ENCODE assay signal across 22 mouse cellular contexts in the genomic region with DNA sequence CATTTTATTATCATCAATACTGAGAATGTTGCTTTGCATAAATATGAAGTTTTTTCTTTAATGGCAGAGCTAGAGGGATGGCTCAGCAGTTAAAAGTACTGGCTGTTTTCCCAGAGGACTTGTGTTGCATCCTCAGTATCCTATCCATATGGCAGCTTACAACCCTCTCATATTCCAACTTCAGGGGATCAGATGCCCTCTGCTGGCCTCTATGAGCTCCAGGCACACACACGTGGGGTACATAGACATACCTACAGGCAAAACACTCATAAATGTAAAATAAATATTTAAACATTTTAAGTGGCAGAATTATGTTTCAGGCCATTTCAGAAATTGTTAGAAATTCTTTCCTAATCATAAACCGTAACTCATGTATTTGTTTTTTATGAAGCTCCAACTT. TPM values are rescaled to one million over a fixed set of nuclear protein-coding genes. Genes with fewer than 3 reads are reported as not detected.
A peak's percentile ranks its signal among the peaks of the same experiment; 100 is the strongest.
DNase-seq lines count a peak whose midpoint lies in the region; ATAC-seq and TF ChIP-seq lines count a peak whose summit lies in the region.
"Had no signal": no experiment of that assay in that cellular context is flagged by ENCODE, and none has a peak within 500 bp of the region (broad histone marks: within the 10 kb centered on the region; RNA-seq: fewer than 3 reads in every experiment).

No protein-coding gene starts in this region.

- TF ChIP-seq CTCF in gastrocnemius, adult 2 months (IDR thresholded peaks at IDR 0.05): peak; percentile 14; the same call in 1 of the 2 replicates
- peak; percentile 37 for TF ChIP-seq CTCF in liver, postnatal 0 days (IDR thresholded peaks at IDR 0.05; ENCODE audit: low read depth)
- TF ChIP-seq CTCF in E14TG2a.4 (conservative IDR thresholded peaks at IDR 0.05; ENCODE audit: low read length): 0 out of 2 replicates have a peak, but pooled peaks have one; percentile 10
- peak; percentile 16; the same call in 1 of the 2 replicates for TF ChIP-seq CTCF in bone marrow, adult 2 months (IDR thresholded peaks at IDR 0.05; ENCODE audit: control insufficient read depth, insufficient read depth, low read length)

- DNase-seq in gastrocnemius, adult 2 months: no peak
- no peak for DNase-seq in gastrocnemius, postnatal 14 days
- no peak for DNase-seq in liver, postnatal 0 days
- DNase-seq in liver, embryonic 11.5 days (ENCODE audit: low spot score): no peak
- no peak for DNase-seq in cerebellum, adult 11-12 months
- DNase-seq in kidney, adult 11 months: no peak
- DNase-seq: adrenal gland, postnatal 25 days; cerebellum, adult 2 months; cerebellum, postnatal 36 days; forebrain, postnatal 0 days; heart, postnatal 36 days; kidney, adult 18-20 months; kidney, postnatal 10 days; left cerebral cortex, postnatal 4 days; midbrain, embryonic 14.5 days; right cerebral cortex, postnatal 25 days had no signal

- no peaks in the 10 kb centered on the region for H3K4me1 ChIP-seq in liver, postnatal 0 days (ENCODE audit: insufficient read depth)
- H3K4me1 ChIP-seq in liver, embryonic 11.5 days (replicated peaks; ENCODE audit: control insufficient read depth, insufficient read depth, low read length): no peaks in the 10 kb centered on the region
- peaks cover 17% of the 10 kb centered on the region for H3K4me1 ChIP-seq in E14TG2a.4 (replicated peaks; ENCODE audit: low read depth, low read length)
- no peaks in the 10 kb centered on the region; the same call in 1 of the 2 replicates for H3K4me1 ChIP-seq in bone marrow, adult 2 months (ENCODE audit: control insufficient read depth, insufficient read depth, low read length)
- H3K4me1 ChIP-seq: heart, embryonic 13.5 days; lung, embryonic 15.5 days had no signal

- no peak overlapping the region for H3K27ac ChIP-seq in gastrocnemius, adult 2 months
- H3K27ac ChIP-seq in liver, postnatal 0 days (ENCODE audit: low read depth): no peak overlapping the region
- no peak overlapping the region for H3K27ac ChIP-seq in liver, embryonic 11.5 days (ENCODE audit: low read depth, low read length)
- H3K27ac ChIP-seq in bone marrow, adult 2 months (ENCODE audit: control insufficient read depth, insufficient read depth, low read depth, low read length, poor library complexity): no peak overlapping the region
- H3K27ac ChIP-seq: forebrain, embryonic 10.5 days; heart, embryonic 13.5 days; hindbrain, embryonic 14.5 days; lung, embryonic 15.5 days had no signal

- intact Hi-C loops in gastrocnemius, adult 2 months (cut with DNase I): no loop called here
- intact Hi-C loops in gastrocnemius, postnatal 14 days (cut with DNase I; ENCODE audit: low total_unique reads): no loop called here

- ATAC-seq in liver, postnatal 0 days: no peak
- no peak for ATAC-seq in liver, embryonic 11.5 days (replicated peaks; ENCODE audit: low FRiP score)
- ATAC-seq: forebrain, postnatal 0 days had no signal

- H3K9me3 ChIP-seq in liver, postnatal 0 days (ENCODE audit: low read length): no peaks in the 10 kb centered on the region
- H3K9me3 ChIP-seq in liver, embryonic 11.5 days (ENCODE audit: control insufficient read depth, low read length): no peaks in the 10 kb centered on the region
- H3K9me3 ChIP-seq in E14TG2a.4 (ENCODE audit: low read length): no peaks in the 10 kb centered on the region
- H3K9me3 ChIP-seq: forebrain, embryonic 10.5 days; heart, embryonic 13.5 days; lung, embryonic 15.5 days had no signal

- no peak overlapping the region for H3K4me3 ChIP-seq in gastrocnemius, adult 2 months
- no peak overlapping the region for H3K4me3 ChIP-seq in liver, postnatal 0 days (ENCODE audit: low read depth, low read length)
- H3K4me3 ChIP-seq in liver, embryonic 11.5 days (ENCODE audit: low read depth, low read length): no peak overlapping the region
- no peak overlapping the region for H3K4me3 ChIP-seq in E14TG2a.4 (replicated peaks; ENCODE audit: low read length)
- H3K4me3 ChIP-seq in bone marrow, adult 2 months (replicated peaks; ENCODE audit: control insufficient read depth, low read depth, low read length): no peak overlapping the region
- H3K4me3 ChIP-seq: forebrain, embryonic 10.5 days; heart, embryonic 13.5 days; lung, embryonic 15.5 days had no signal

- H3K4me2 ChIP-seq in liver, postnatal 0 days (ENCODE audit: low read depth, low read length): no peak overlapping the region
- no peak overlapping the region for H3K4me2 ChIP-seq in liver, embryonic 11.5 days
- H3K4me2 ChIP-seq: heart, embryonic 13.5 days; hindbrain, embryonic 14.5 days; lung, embryonic 15.5 days had no signal

- peaks cover 4% of the 10 kb centered on the region; the same call in 1 of the 2 replicates for H3K27me3 ChIP-seq in liver, postnatal 0 days (ENCODE audit: insufficient read depth, low read length)
- peaks cover 2% of the 10 kb centered on the region for H3K27me3 ChIP-seq in liver, embryonic 11.5 days (replicated peaks; ENCODE audit: control insufficient read depth, insufficient read depth, low read length)
- peaks cover 9% of the 10 kb centered on the region for H3K27me3 ChIP-seq in E14TG2a.4 (ENCODE audit: insufficient read depth, low read length)
- H3K27me3 ChIP-seq: lung, embryonic 15.5 days had no signal

- no peak overlapping the region for H3K9ac ChIP-seq in liver, postnatal 0 days (replicated peaks)
- H3K9ac ChIP-seq in liver, embryonic 11.5 days (ENCODE audit: low read depth, low read length): no peak overlapping the region
- H3K9ac ChIP-seq: forebrain, postnatal 0 days; heart, embryonic 13.5 days; hindbrain, embryonic 14.5 days; lung, embryonic 15.5 days had no signal

- 80% methylated on average over 2 of the region's 2 CpGs for WGBS in liver, postnatal 0 days (ENCODE audit: insufficient replicate concordance)
- WGBS in liver, embryonic 11.5 days: 82% methylated on average over 2 of the region's 2 CpGs
- WGBS in bone marrow, adult 2 months: 86% methylated on average over 2 of the region's 2 CpGs

- no peak for TF ChIP-seq EP300 in liver, postnatal 0 days (IDR thresholded peaks at IDR 0.05; ENCODE audit: low read depth)

- no peak for TF ChIP-seq POLR2A in bone marrow, adult 2 months (IDR thresholded peaks at IDR 0.05; ENCODE audit: borderline replicate concordance, control insufficient read depth, low read depth, low read length)

- no peaks in the 10 kb centered on the region for H3K36me3 ChIP-seq in liver, postnatal 0 days (replicated peaks; ENCODE audit: insufficient read depth, low read length)
- H3K36me3 ChIP-seq in liver, embryonic 11.5 days (ENCODE audit: control insufficient read depth, insufficient read depth, low read length): no peaks in the 10 kb centered on the region
- H3K36me3 ChIP-seq in E14TG2a.4 (ENCODE audit: insufficient read depth, low read length): no peaks in the 10 kb centered on the region
- H3K36me3 ChIP-seq: forebrain, embryonic 10.5 days; heart, embryonic 13.5 days; lung, embryonic 15.5 days had no signal

RNA-seq across cellular contexts. Expression of a gene that starts 43.5 kb away (rescaled TPM):
- total RNA-seq in gastrocnemius, adult 2 months (2021): 10 to 100 TPM; 23.6 to 28.2 TPM
- 10 to 100 TPM; 15.0 to 16.6 TPM for total RNA-seq in gastrocnemius, postnatal 14 days (2021)
- polyA plus RNA-seq in liver, postnatal 0 days (2015; fragmentation: Nextera tagmentation; extraction: Ambion mirVana): 3.6 and 4.2 TPM in 2 replicates
- polyA plus RNA-seq in liver, embryonic 11.5 days (2014; fragmentation: Nextera tagmentation; extraction: Ambion mirVana): 7.3 and 8.5 TPM in 2 replicates
- polyA plus RNA-seq in bone marrow, adult 2 months (2011; ENCODE audit: insufficient read depth, insufficient read length, low replicate concordance, missing spikeins): 15.3 and 20.2 TPM in 2 replicates
